Mouse (Mus musculus) cerebellum, adult 2 months (tissue): Measurements from ENCODE around the gene Lamc3.

Experiments
- CTCF ChIP-seq: fragments of 200-500 bp; IDR thresholded peaks from 2 replicates; pipeline ENCODE4 v1.5.1; 2011; ENCODE audit warnings: low read depth, mild to moderate bottlenecking, control low read depth, low read length, moderate library complexity, borderline replicate concordance; ENCODE audit not compliant: insufficient read depth
- POLR2A ChIP-seq: fragments of 200-500 bp; IDR thresholded peaks from 2 replicates; pipeline ENCODE4 v1.6.1; 2011; ENCODE audit warnings: low read length, control low read depth, borderline replicate concordance; ENCODE audit not compliant: insufficient read depth

- TF ChIP-seq CTCF, result no peak
- TF ChIP-seq POLR2A, result no peak
Measured at GRCm38 (mm10) chr2:31963491-31963890, 76.4 kb downstream of the Lamc3 start.
